Mouse (Mus musculus) CH12.LX (cell line): ENCODE results near the gene Trim44. TPM values are rescaled to one million over a fixed set of nuclear protein-coding genes. Genes with fewer than 3 reads are reported as not detected.

ENCODE experiments used
- DNase-seq: peaks from one replicate; pipeline ENCODE4 v3.0.0-alpha.2; 2013; ENCODE audit errors: extremely low read depth
- H3K27ac ChIP-seq: 2 replicates; pipeline ENCODE4 v1.5.1; 2012; ENCODE audit warnings: low read depth, mild to moderate bottlenecking, control low read depth, moderate library complexity; ENCODE audit not compliant: insufficient read depth
- H3K27me3 ChIP-seq: replicated peaks from 2 replicates; pipeline ENCODE3; 2012; ENCODE audit warnings: inconsistent platforms
- H3K36me3 ChIP-seq, 2 experiments: replicated peaks in 1 of 2; 2 replicates each; pipeline versions ENCODE3 to v1.6.1; 2012; ENCODE audit warnings: inconsistent platforms in 1 of 2, low read length in 1 of 2, mild to moderate bottlenecking in 1 of 2, mixed read lengths in 1 of 2, moderate library complexity in 1 of 2; ENCODE audit not compliant: control insufficient read depth in 1 of 2, insufficient read depth in 1 of 2
- H3K4me1 ChIP-seq, 2 experiments: 2 replicates each; pipeline ENCODE4 v1.6.1; 2012; ENCODE audit warnings: inconsistent platforms in 1 of 2, moderate library complexity in 1 of 2; ENCODE audit not compliant: insufficient read depth in 2 of 2, control insufficient read depth in 1 of 2
- H3K4me2 ChIP-seq: 2 replicates; pipeline ENCODE4 v1.6.1; 2012; ENCODE audit warnings: low read depth, mild to moderate bottlenecking, control low read depth; ENCODE audit not compliant: poor library complexity, insufficient read depth, severe bottlenecking
- H3K4me3 ChIP-seq, 3 experiments: fragments of 150-350 bp in 1 of 3; sonication (generic) in 1 of 3; replicated peaks in 1 of 3; 2 replicates each; pipeline versions ENCODE3 to v1.5.1; 2011 to 2012; ENCODE audit warnings: low read depth in 2 of 3, low read length in 2 of 3, mild to moderate bottlenecking in 2 of 3, moderate library complexity in 2 of 3, control low read depth in 1 of 3, improper control_type of control experiment in 1 of 3, inconsistent platforms in 1 of 3, mixed read lengths in 1 of 3; ENCODE audit not compliant: poor library complexity in 1 of 3
- H3K79me2 ChIP-seq: replicated peaks from 2 replicates; pipeline ENCODE4 v1.6.1; 2012; ENCODE audit warnings: mild to moderate bottlenecking, moderate library complexity; ENCODE audit not compliant: control insufficient read depth, poor library complexity, insufficient read depth, severe bottlenecking; ENCODE audit errors: extremely low read depth
- H3K9ac ChIP-seq: 2 replicates; pipeline ENCODE4 v1.6.1; 2012; ENCODE audit warnings: low read depth, mild to moderate bottlenecking, control low read depth, moderate library complexity; ENCODE audit not compliant: insufficient read depth
- H3K9me3 ChIP-seq: replicated peaks from 2 replicates; pipeline ENCODE3; 2012; ENCODE audit warnings: low read length, inconsistent platforms, mixed read lengths
- CHD1 ChIP-seq: IDR thresholded peaks from 2 replicates; pipeline ENCODE4 v1.6.1; 2012; ENCODE audit warnings: low read depth, low read length, improper control_type of control experiment, inconsistent platforms
- CHD2 ChIP-seq: IDR thresholded peaks from 2 replicates; pipeline ENCODE4 v1.6.1; 2011; ENCODE audit warnings: low read length, improper control_type of control experiment
- CTCF ChIP-seq, 2 experiments: IDR thresholded peaks in 1 of 2; conservative IDR thresholded peaks in 1 of 2; 2 replicates each; pipeline ENCODE4 v1.5.1; 2011 to 2012; ENCODE audit warnings: low read depth in 2 of 2, low read length in 2 of 2, improper control_type of control experiment in 1 of 2, inconsistent platforms in 1 of 2, mild to moderate bottlenecking in 1 of 2, moderate library complexity in 1 of 2
- E2F4 ChIP-seq: IDR thresholded peaks from 2 replicates; pipeline ENCODE4 v1.6.1; 2011; ENCODE audit warnings: low read depth, low read length, improper control_type of control experiment; ENCODE audit not compliant: insufficient replicate concordance
- ELF1 ChIP-seq: IDR thresholded peaks from 2 replicates; pipeline ENCODE4 v1.6.1; 2014; ENCODE audit warnings: low read depth, mild to moderate bottlenecking, inconsistent platforms, low read length, improper control_type of control experiment
- EP300 ChIP-seq: IDR thresholded peaks from 2 replicates; pipeline ENCODE4 v1.6.1; 2011; ENCODE audit warnings: low read length, improper control_type of control experiment
- ETS1 ChIP-seq: conservative IDR thresholded peaks from 2 replicates; pipeline ENCODE4 v1.6.1; 2012; ENCODE audit warnings: low read depth, mild to moderate bottlenecking, inconsistent platforms, low read length, improper control_type of control experiment, moderate library complexity
- GABPA ChIP-seq: IDR thresholded peaks from 2 replicates; pipeline ENCODE4 v1.6.1; 2012; ENCODE audit warnings: low read depth, low read length, improper control_type of control experiment, inconsistent platforms; ENCODE audit not compliant: insufficient replicate concordance
- IRF4 ChIP-seq: IDR thresholded peaks from 2 replicates; pipeline ENCODE4 v1.6.1; 2014; ENCODE audit warnings: low read depth, mild to moderate bottlenecking, inconsistent platforms, low read length, improper control_type of control experiment
- JUN ChIP-seq: IDR thresholded peaks from 2 replicates; pipeline ENCODE4 v1.6.1; 2011; ENCODE audit warnings: low read depth, mild to moderate bottlenecking, low read length, improper control_type of control experiment, moderate library complexity; ENCODE audit not compliant: insufficient read depth
- JUND ChIP-seq: conservative IDR thresholded peaks from 2 replicates; pipeline ENCODE4 v1.6.1; 2011; ENCODE audit warnings: low read depth, low read length, improper control_type of control experiment
- MAX ChIP-seq: IDR thresholded peaks from 2 replicates; pipeline ENCODE4 v1.6.1; 2011; ENCODE audit warnings: low read length, improper control_type of control experiment
- MAZ ChIP-seq: IDR thresholded peaks from 2 replicates; pipeline ENCODE4 v1.6.1; 2012; ENCODE audit warnings: low read depth, mild to moderate bottlenecking, inconsistent platforms, low read length, improper control_type of control experiment, moderate library complexity
- MEF2A ChIP-seq: IDR thresholded peaks from 2 replicates; pipeline ENCODE4 v1.6.1; 2014; ENCODE audit warnings: low read depth, mild to moderate bottlenecking, inconsistent platforms, low read length, improper control_type of control experiment, borderline replicate concordance
- NRF1 ChIP-seq: IDR thresholded peaks from 2 replicates; pipeline ENCODE4 v1.6.1; 2014; ENCODE audit warnings: low read depth, mild to moderate bottlenecking, inconsistent platforms, low read length, improper control_type of control experiment, moderate library complexity
- POLR2AphosphoS2 ChIP-seq: IDR thresholded peaks from 2 replicates; pipeline ENCODE4 v1.6.1; 2011; ENCODE audit warnings: low read depth, low read length, improper control_type of control experiment
- RCOR1 ChIP-seq: conservative IDR thresholded peaks from 2 replicates; pipeline ENCODE4 v1.6.1; 2012; ENCODE audit warnings: low read depth, mild to moderate bottlenecking, inconsistent platforms, low read length, improper control_type of control experiment
- TBP ChIP-seq: conservative IDR thresholded peaks from 2 replicates; pipeline ENCODE4 v1.6.1; 2011; ENCODE audit warnings: low read depth, low read length, improper control_type of control experiment
- TCF12 ChIP-seq: IDR thresholded peaks from 2 replicates; pipeline ENCODE4 v1.6.1; 2014; ENCODE audit warnings: low read depth, mild to moderate bottlenecking, inconsistent platforms, low read length, improper control_type of control experiment
- UBTF ChIP-seq: IDR thresholded peaks from 2 replicates; pipeline ENCODE4 v1.6.1; 2012; ENCODE audit warnings: low read depth, mild to moderate bottlenecking, inconsistent platforms, low read length, improper control_type of control experiment, moderate library complexity
- USF1 ChIP-seq: IDR thresholded peaks from 2 replicates; pipeline ENCODE4 v1.6.1; 2014; ENCODE audit warnings: low read depth, mild to moderate bottlenecking, inconsistent platforms, low read length, improper control_type of control experiment
- USF2 ChIP-seq: conservative IDR thresholded peaks from 2 replicates; pipeline ENCODE4 v1.6.1; 2011; ENCODE audit warnings: low read depth, low read length, improper control_type of control experiment
- ZMIZ1 ChIP-seq: IDR thresholded peaks from 2 replicates; pipeline ENCODE4 v1.6.1; 2012; ENCODE audit warnings: low read depth, mild to moderate bottlenecking, inconsistent platforms, low read length, improper control_type of control experiment
- ZNF384 ChIP-seq: IDR thresholded peaks from 2 replicates; pipeline ENCODE4 v1.6.1; 2012; ENCODE audit warnings: low read depth, low read length, improper control_type of control experiment, inconsistent platforms
- dilution Hi-C: fragments of 300-500 bp; cut with MboI; formaldehyde crosslinking; loops from 2 replicates; pipeline ENCODE4 v1.14.3; 2020; ENCODE audit warnings: low sequenced_read_pairs; ENCODE audit not compliant: extremely low pct_unique_long_range_greater_than_20kb, extremely low pct_ligation_motif_present
- in situ Hi-C: fragments of 300-500 bp; cut with MboI; formaldehyde crosslinking; loops from 3 replicates; pipeline ENCODE4 v1.14.3; 2019; ENCODE audit warnings: low sequenced_read_pairs, low pct_ligation_motif_present, low pct_unique_long_range_greater_than_20kb, mixed read lengths
- polyA plus RNA-seq: library from polyadenylated mRNA; unstranded; fragments of >175 nt; gene quantifications from 2 replicates; pipeline ENCODE4 v1.2.1, GENCODE M21; 2012; ENCODE audit warnings: low read depth; ENCODE audit not compliant: insufficient read length
- total RNA-seq, 2 experiments: library from RNA; depleted of rRNA; stranded (reverse); fragments of 300-350 nt in 1 of 2; fragments of >200 nt in 1 of 2; gene quantifications; 2 replicates each; pipeline ENCODE4 v1.2.3; 2012 to 2014

Trim44 gene
- total and polyA plus RNA-seq, 3 experiments: 22.7 to 77.5 (median 28.0) TPM

DNA sequence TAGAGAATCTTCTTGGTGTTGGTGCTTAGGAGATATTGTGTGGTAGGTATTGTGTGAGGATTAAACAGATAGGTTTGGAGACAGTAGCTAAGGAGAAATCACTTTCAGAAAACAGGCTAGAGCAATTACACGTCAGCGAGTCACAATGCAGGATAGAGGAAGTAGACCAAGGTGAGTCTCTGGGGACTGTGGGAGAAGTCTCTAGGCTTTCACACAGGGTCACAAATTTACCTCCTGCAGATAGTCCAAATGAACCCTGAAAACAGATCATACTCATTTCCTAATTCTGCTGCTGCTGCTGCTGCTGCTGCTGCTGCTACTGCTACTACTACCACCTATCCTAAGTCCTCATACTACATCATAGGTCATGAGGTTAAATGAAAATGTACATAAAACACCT is 66.2 kb downstream of the Trim44 start:
- dilution Hi-C loops (no loop called here), in situ Hi-C loops (no loop called here)
- DNase-seq: peak; percentile 88
- no peaks in the 10 kb centered on the region for H3K27me3 ChIP-seq
- TF ChIP-seq IRF4 (peak; percentile 58; the same call in 1 of the 2 replicates), ELF1 (0 out of 2 replicates have a peak, but pooled peaks have one; percentile 28), JUND (0 out of 2 replicates have a peak, but pooled peaks have one; percentile 7), MEF2A (no peak), EP300 (peak; percentile 60), MAX (no peak)
- no peak overlapping the region for H3K4me2 ChIP-seq
- H3K27ac ChIP-seq: no peak overlapping the region
- H3K4me1 ChIP-seq: peaks cover 5 to 36% of the 10 kb centered on the region in 2 experiments; a peak in 3 of 4 replicates
- peaks cover 3 to 63% of the 10 kb centered on the region in 2 experiments for H3K36me3 ChIP-seq
- no peak overlapping the region for H3K4me3 ChIP-seq
- no peaks in the 10 kb centered on the region for H3K9me3 ChIP-seq
- no peaks in the 10 kb centered on the region; the same call in 1 of the 2 replicates for H3K79me2 ChIP-seq
- no peak overlapping the region for H3K9ac ChIP-seq

DNA sequence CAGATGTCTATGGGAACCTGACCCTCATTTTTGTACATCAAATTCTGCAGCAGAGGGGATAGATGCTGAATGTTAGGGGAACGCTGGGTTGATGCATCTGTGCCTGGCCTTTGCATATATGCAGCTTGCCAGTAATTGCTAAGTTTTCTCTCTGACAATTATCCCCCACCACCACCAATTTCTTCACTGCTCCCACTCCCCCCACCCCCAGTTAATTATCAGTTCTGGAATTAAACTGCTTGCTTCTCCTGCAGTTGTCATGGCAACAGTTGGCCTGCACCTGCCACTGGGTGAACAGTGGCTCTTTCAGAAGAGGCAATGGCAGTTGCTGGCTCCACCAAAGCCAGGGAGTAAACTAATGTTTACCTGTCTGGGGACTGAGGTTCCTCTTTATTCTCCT is 70.8 kb downstream of the Trim44 start:
- Histone ChIP-seq H3K36me3 (peaks cover 4 to 60% of the 10 kb centered on the region in 2 experiments), H3K4me3 (no peak overlapping the region), H3K27me3 (no peaks in the 10 kb centered on the region), H3K9ac (no peak overlapping the region), H3K79me2 (no peaks in the 10 kb centered on the region), H3K9me3 (no peaks in the 10 kb centered on the region), H3K27ac (no peak overlapping the region), H3K4me1 (peaks cover 5 to 17% of the 10 kb centered on the region in 2 experiments; a peak in 3 of 4 replicates), H3K4me2 (no peak overlapping the region)
- in situ Hi-C loops: no loop called here
- no peak for TF ChIP-seq GABPA
- no peak for TF ChIP-seq RCOR1
- TF ChIP-seq JUN: no peak
- no peak for TF ChIP-seq E2F4
- no peak for TF ChIP-seq ETS1
- no peak for TF ChIP-seq NRF1
- TF ChIP-seq ELF1: no peak
- TF ChIP-seq UBTF: no peak
- DNase-seq: no peak
- dilution Hi-C loops: no loop called here

GRCm38 (mm10) chr2:102331932-102332331 is 75.7 kb downstream of the Trim44 start:
- H3K4me3 ChIP-seq: no peak overlapping the region
- in situ Hi-C loops (no loop called here), dilution Hi-C loops (no loop called here)
- H3K27ac ChIP-seq: no peak overlapping the region
- H3K36me3 ChIP-seq: peaks cover 4 to 63% of the 10 kb centered on the region in 2 experiments
- H3K4me1 ChIP-seq: peaks cover 0 to 19% of the 10 kb centered on the region in 2 experiments; a peak in 2 of 4 replicates
- H3K27me3 ChIP-seq: no peaks in the 10 kb centered on the region
- no peak for DNase-seq
- H3K4me2 ChIP-seq: no peak overlapping the region
- TF ChIP-seq IRF4 (no peak), E2F4 (no peak), MAZ (no peak), CHD1 (no peak), ZMIZ1 (no peak), ZNF384 (no peak), ELF1 (no peak), USF1 (no peak), CTCF (conservative IDR thresholded peaks at IDR 0.05 in 1 of 2, IDR thresholded peaks at IDR 0.05 in 1 of 2; ENCODE audit: low read depth in 2 of 2, low read length in 2 of 2) (no peak), TBP (no peak), POLR2AphosphoS2 (no peak), MAX (no peak), USF2 (no peak), TCF12 (no peak), CHD2 (no peak), GABPA (no peak)
- TF ChIP-seq, all 38 proteins: peak for 0
- no peak overlapping the region for H3K9ac ChIP-seq
- no peaks in the 10 kb centered on the region for H3K9me3 ChIP-seq
- H3K79me2 ChIP-seq: no peaks in the 10 kb centered on the region
